Mouse (Mus musculus) liver, embryonic 11.5 days (tissue): ENCODE measurements around the gene Pitpnc1. TPM values are rescaled to one million over a fixed set of nuclear protein-coding genes. Genes with fewer than 3 reads are reported as not detected.

Experiments used
- ATAC-seq: fragments of 200-750 bp; cut with Nextera tagmentation; replicated peaks from 2 replicates; pipeline ENCODE4 v1.8.0; 2017; ENCODE audit warnings: moderate number of reproducible peaks, mild to moderate bottlenecking, moderate TSS enrichment, moderate library complexity; ENCODE audit not compliant: low FRiP score
- DNase-seq: peaks from one replicate; pipeline ENCODE4 v3.0.0-alpha.2; 2017; ENCODE audit warnings: low spot score
- H3K27ac ChIP-seq: fragments of 300-500 bp; sonication (generic); 2 replicates; pipeline ENCODE4 v1.5.1; 2014; ENCODE audit warnings: mild to moderate bottlenecking, low read depth, low read length, control low read depth
- H3K27me3 ChIP-seq: fragments of 300-500 bp; sonication (generic); replicated peaks from 2 replicates; pipeline ENCODE4 v1.6.1; 2014; ENCODE audit warnings: low read length, mixed read lengths; ENCODE audit not compliant: control insufficient read depth, insufficient read depth
- H3K36me3 ChIP-seq: fragments of 300-500 bp; sonication (generic); 2 replicates; pipeline ENCODE4 v1.6.1; 2014; ENCODE audit warnings: mild to moderate bottlenecking, low read length, moderate library complexity, mixed read lengths; ENCODE audit not compliant: control insufficient read depth, insufficient read depth
- H3K4me1 ChIP-seq: fragments of 300-500 bp; sonication (generic); replicated peaks from 2 replicates; pipeline ENCODE4 v1.6.1; 2014; ENCODE audit warnings: low read length, mixed read lengths; ENCODE audit not compliant: control insufficient read depth, insufficient read depth
- H3K4me2 ChIP-seq: fragments of 300-500 bp; sonication (generic); 2 replicates; pipeline ENCODE4 v1.6.1; 2014; ENCODE audit warnings: mild to moderate bottlenecking, control low read depth, moderate library complexity
- H3K4me3 ChIP-seq: fragments of 300-500 bp; sonication (generic); 2 replicates; pipeline ENCODE4 v1.5.1; 2014; ENCODE audit warnings: low read depth, low read length, control low read depth
- H3K9ac ChIP-seq: fragments of 300-500 bp; sonication (generic); 2 replicates; pipeline ENCODE4 v1.6.1; 2014; ENCODE audit warnings: low read depth, low read length, control low read depth
- H3K9me3 ChIP-seq: fragments of 300-500 bp; sonication (generic); 2 replicates; pipeline ENCODE4 v1.6.1; 2016; ENCODE audit warnings: low read length, inconsistent platforms, mixed read lengths; ENCODE audit not compliant: control insufficient read depth
- WGBS: fragments of 180-500 bp; shearing (Covaris S2); extraction: QIAGEN DNeasy Blood & Tissue Kit; methylation state at CpG from one replicate; pipeline ENCODE4 v1.1.7; 2014; 5-methylcytosine and 5-hydroxymethylcytosine counted together
- polyA plus RNA-seq: library from polyadenylated mRNA; unstranded; fragments of >200 nt; fragmentation: Nextera tagmentation; extraction: Ambion mirVana; gene quantifications from 2 replicates; pipeline ENCODE4 v1.2.1, GENCODE M21; 2014

The Pitpnc1 gene
- polyA plus RNA-seq, 1 experiment from 2014 or later = 19.2 TPM

DNA sequence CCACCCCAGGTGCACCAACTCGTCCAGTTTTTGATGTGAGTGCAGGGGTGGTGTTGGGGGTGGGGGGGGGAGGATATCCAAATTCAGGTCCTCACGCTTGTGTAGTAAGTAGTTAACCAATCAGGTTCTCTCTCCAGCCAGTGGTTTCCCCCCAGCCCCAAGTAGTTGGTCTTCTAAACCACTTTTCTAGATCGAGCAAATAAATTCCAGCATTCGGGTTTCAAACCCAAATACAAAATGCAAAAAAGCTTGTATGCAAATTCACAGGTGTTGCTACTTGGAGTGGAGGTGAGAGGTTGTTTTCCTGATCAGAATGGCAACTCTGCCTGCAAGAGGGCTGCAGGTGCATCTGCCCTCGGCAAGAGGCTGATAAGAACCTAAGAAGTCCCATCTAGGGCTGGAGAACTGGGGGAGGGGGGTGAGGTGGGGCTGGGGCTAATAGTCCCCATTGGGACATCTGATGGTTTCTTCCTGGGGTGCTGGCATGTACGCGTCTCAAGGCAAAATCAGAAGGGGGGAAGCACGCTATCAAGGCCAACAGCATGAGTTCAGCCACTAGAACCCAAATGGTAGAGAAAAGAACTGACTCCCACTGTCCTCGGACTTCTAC lies 170.9 kb downstream of the Pitpnc1 start:
- WGBS = 78% methylated on average over 9 of the region's 9 CpGs
- no peak for DNase-seq
- no peaks in the 10 kb centered on the region for H3K27me3 ChIP-seq
- H3K27ac ChIP-seq = no peak overlapping the region
- H3K4me1 ChIP-seq = no peaks in the 10 kb centered on the region
- no peak overlapping the region for H3K9ac ChIP-seq
- ATAC-seq = no peak
- 0 out of 2 replicates have a peak, but pooled peaks cover 4% of the 10 kb centered on the region for H3K9me3 ChIP-seq
- no peak overlapping the region for H3K4me3 ChIP-seq
- H3K4me2 ChIP-seq = no peak overlapping the region
- H3K36me3 ChIP-seq = no peaks in the 10 kb centered on the region; the same call in 1 of the 2 replicates

DNA sequence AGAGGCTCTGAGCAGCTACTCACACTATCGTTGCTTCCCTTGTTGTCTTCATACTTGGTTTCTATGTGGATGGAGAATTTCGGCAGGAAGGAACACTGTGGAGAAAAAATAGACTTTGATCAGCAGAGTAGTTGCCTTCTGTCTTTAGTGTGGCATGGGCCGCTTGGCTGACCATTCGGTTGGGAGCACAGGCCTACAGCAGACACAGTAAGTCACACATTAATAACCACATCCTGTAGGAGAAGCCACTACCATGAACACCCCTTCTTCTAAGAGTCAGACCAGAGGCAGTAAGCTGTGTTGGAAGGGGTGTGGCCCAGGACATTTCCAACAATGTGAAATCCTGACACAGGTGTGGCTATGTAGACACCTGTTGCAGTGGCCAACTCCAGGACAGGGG lies 174.3 kb downstream of the Pitpnc1 start:
- H3K27me3 ChIP-seq = no peaks in the 10 kb centered on the region
- H3K4me3 ChIP-seq = no peak overlapping the region
- WGBS = 85% methylated on average over 4 of the region's 4 CpGs
- H3K36me3 ChIP-seq = no peaks in the 10 kb centered on the region; the same call in 1 of the 2 replicates
- H3K4me2 ChIP-seq = no peak overlapping the region
- ATAC-seq = no peak
- no peak overlapping the region for H3K9ac ChIP-seq
- H3K4me1 ChIP-seq = no peaks in the 10 kb centered on the region
- H3K27ac ChIP-seq = no peak overlapping the region
- H3K9me3 ChIP-seq = 0 out of 2 replicates have a peak, but pooled peaks cover 4% of the 10 kb centered on the region
- DNase-seq = no peak

DNA sequence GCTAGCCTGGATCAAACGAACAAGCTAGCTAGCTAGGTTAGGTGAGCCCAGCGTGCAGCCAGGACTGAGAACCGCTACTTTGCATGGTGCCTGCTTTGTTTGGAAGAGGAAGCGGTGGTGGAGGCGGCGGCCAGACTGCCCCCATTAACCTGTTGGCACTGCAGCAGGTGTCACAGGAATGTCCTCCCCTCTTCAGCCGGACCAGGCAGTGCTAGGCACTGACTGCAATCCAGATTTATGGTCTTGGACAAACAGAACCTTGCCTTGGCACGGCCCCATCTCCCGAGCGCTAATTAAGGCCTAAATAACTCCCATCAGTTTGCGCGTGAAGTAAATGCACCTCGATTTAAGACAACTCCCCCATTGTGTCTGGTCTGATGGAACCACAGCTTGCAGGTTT lies 178.5 kb downstream of the Pitpnc1 start:
- ATAC-seq = no peak
- no peak overlapping the region for H3K4me2 ChIP-seq
- no peak for DNase-seq
- H3K4me1 ChIP-seq = no peaks in the 10 kb centered on the region
- H3K9ac ChIP-seq = no peak overlapping the region
- H3K27ac ChIP-seq = no peak overlapping the region
- no peaks in the 10 kb centered on the region for H3K27me3 ChIP-seq
- H3K4me3 ChIP-seq = no peak overlapping the region
- no peaks in the 10 kb centered on the region for H3K9me3 ChIP-seq
- 83% methylated on average over 13 of the region's 13 CpGs for WGBS
- no peaks in the 10 kb centered on the region; the same call in 1 of the 2 replicates for H3K36me3 ChIP-seq

DNA sequence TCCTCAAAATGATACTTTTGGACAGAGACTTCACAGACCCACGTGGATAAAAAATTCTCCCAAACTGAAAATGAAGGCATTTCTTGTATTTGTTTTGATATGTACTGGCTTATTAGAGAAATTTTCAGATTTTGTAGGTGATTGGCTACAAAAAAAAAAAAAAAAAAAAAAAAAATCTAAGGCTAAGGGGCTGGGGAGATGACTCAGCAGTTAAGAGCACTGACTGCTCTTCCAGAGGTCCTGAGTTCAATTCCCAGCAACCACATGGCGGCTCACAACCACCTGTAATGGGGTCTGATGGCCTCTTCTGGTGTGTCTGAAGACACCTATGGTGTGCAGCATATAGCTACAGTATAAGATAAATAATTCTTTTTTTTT lies 182.3 kb downstream of the Pitpnc1 start:
- Histone ChIP-seq H3K9me3 (no peaks in the 10 kb centered on the region), H3K9ac (no peak overlapping the region)

DNA sequence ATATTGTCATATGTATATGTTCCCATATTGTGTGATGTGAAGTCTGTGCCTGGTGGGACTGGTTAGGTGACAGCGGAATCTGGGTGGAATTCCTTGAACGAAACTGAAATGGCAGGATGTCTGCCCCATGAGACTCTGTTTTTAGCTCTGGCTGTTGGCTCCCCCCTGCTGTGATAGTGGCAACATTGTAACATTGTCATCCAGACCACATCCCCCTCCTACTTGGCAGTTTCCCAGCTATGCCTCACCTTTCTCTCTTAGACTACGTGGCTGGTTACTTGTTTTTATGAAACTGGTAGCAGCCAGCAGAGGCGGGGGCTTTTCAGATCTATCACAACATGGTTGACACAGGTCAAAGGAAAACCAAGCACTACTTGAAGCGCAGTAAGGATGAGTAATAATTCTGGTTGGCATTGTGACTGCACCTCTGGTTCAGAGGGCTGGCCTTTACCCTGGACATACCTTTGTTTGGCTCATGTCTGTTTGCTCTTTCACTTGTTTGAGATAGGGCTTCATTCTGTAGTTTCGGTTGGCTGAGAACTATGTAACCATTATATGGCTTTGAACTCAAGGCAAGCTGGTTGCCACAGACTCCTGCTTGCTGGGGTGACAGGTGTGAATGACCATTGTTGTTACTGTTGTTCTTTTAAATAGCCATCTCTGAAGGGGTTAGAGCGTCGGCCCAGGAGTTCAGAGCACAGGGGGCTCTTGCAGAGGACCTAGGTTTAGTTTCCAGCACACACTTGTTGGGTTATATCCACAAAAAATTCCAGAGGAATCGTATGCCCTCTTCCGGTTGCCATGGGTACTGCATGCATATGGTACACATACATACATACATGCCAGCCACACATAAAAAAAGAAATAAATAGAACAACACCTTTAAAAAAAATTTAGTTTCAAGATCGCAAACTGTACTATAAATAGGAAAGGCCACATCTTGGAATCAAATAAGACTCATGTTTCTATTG lies 183.0 kb downstream of the Pitpnc1 start:
- no peak for ATAC-seq
- no peak for DNase-seq
- Histone ChIP-seq H3K27me3 (no peaks in the 10 kb centered on the region), H3K4me1 (no peaks in the 10 kb centered on the region), H3K27ac (no peak overlapping the region), H3K4me3 (no peak overlapping the region), H3K9me3 (no peaks in the 10 kb centered on the region), H3K36me3 (no peaks in the 10 kb centered on the region; the same call in 1 of the 2 replicates), H3K4me2 (no peak overlapping the region), H3K9ac (no peak overlapping the region)
- 87% methylated on average over 11 of the region's 11 CpGs for WGBS

More for the DNA sequence above, 182.3 kb downstream of the Pitpnc1 start:
- 89% methylated on average over 2 of the region's 2 CpGs for WGBS
- Histone ChIP-seq H3K4me2 (no peak overlapping the region), H3K27ac (no peak overlapping the region), H3K4me1 (no peaks in the 10 kb centered on the region), H3K27me3 (no peaks in the 10 kb centered on the region), H3K36me3 (no peaks in the 10 kb centered on the region; the same call in 1 of the 2 replicates), H3K4me3 (no peak overlapping the region)
- ATAC-seq (no peak), DNase-seq (no peak)

DNA sequence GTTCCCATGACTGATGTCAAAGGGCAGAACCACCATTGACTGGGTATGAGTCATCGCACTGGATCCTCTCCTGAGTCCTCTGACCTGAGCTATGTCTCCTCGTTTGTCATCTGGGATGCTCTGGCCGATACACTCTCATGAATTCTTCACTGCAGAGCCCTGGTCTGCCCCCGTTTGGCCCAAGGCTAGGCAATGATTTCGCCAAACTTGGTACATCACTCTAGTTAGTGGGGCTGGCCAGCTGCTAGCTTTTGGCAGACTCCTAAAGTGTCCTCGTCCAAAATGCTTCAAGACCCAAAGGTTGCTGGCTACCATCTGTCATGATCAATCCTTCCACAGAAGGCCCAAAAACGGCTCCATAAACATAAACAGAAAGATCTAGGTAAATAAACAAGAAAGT lies 184.8 kb downstream of the Pitpnc1 start:
- DNase-seq = no peak
- Histone ChIP-seq H3K4me2 (no peak overlapping the region), H3K9ac (no peak overlapping the region), H3K27ac (no peak overlapping the region), H3K4me1 (no peaks in the 10 kb centered on the region), H3K4me3 (no peak overlapping the region), H3K9me3 (no peaks in the 10 kb centered on the region), H3K36me3 (no peaks in the 10 kb centered on the region; the same call in 1 of the 2 replicates), H3K27me3 (no peaks in the 10 kb centered on the region)
- WGBS = 70% methylated on average over 7 of the region's 7 CpGs
- ATAC-seq = no peak

DNA sequence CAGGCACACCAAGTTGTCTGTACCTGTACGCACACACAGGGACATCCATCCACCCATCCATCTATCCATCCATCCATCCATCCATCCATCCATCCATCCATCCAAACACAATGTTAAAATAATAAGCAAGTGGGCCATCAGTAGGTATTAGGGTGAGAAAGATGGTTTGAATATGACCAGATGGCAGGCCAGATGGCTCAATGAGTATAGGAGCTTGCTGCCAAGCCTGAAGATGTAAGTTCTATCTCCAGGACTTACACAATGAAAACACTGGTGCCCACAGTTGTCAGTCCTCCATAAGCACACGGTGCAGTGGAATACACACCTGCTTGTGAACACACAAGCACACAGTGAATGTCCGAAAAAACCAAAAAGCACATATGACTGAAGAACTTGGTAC lies 186.9 kb downstream of the Pitpnc1 start:
- WGBS = 92% methylated on average over 3 of the region's 3 CpGs
- Histone ChIP-seq H3K27ac (no peak overlapping the region), H3K4me1 (no peaks in the 10 kb centered on the region), H3K4me3 (no peak overlapping the region), H3K9me3 (no peaks in the 10 kb centered on the region), H3K4me2 (no peak overlapping the region), H3K9ac (no peak overlapping the region), H3K27me3 (no peaks in the 10 kb centered on the region), H3K36me3 (no peaks in the 10 kb centered on the region)
- ATAC-seq = no peak
- DNase-seq = no peak

DNA sequence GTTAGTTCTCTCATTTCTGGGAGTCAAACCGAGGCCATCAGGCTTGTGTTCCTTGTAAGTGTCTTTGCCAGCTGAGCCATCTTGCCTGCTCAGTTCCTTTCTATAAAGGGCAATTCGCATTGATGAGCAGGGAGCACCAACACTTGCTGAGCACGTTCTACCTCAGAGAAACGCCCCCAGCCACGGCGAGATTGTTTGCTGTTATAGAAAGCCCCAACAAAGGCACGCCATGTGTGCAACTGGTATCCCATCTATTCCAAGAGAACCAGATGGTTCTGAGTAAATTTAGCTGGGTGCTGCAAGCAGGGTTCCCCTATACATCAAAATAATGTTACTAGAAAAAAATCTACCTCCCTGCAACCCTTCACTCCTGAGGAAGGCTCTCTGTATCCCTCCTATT lies 188.0 kb downstream of the Pitpnc1 start:
- Histone ChIP-seq H3K36me3 (no peaks in the 10 kb centered on the region), H3K4me1 (0 out of 2 replicates have a peak, but pooled peaks cover 5% of the 10 kb centered on the region), H3K27ac (no peak overlapping the region), H3K4me3 (no peak overlapping the region), H3K27me3 (no peaks in the 10 kb centered on the region), H3K4me2 (no peak overlapping the region), H3K9ac (no peak overlapping the region), H3K9me3 (no peaks in the 10 kb centered on the region)
- DNase-seq (no peak), ATAC-seq (no peak)
- WGBS = 90% methylated on average over 7 of the region's 7 CpGs
